Mouse (Mus musculus) T-cell, adult 2 months (primary cell): Measurements from ENCODE around the gene Ciao2a.

Experiments used
- DNase-seq: peaks from one replicate; pipeline ENCODE4 v3.0.0; 2022; ENCODE audit warnings: low spot score

The Ciao2a gene

DNA sequence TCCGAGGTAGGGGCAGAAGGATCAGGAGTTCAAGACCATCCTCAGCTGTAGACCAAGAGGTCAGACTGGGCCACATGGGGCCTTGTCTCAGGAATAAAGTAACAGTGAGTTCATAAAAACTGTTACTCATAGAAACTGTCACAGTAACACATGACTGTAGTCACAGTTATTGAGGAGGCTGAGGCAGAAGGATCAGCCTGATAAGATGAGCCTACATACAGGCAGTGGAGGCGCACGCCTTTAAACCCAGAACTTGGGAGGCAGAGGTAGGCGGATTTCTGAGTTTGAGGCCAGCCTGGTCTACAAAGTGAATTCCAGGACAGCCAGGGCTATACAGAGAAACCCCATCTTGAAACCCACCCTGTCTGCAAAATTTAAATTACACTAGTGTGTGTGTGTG is 6.3 kb upstream of the Ciao2a start:
- no peak for DNase-seq

- no peak for DNase-seq
Measured at GRCm38 (mm10) chr9:66120945-66121344, 5.5 kb upstream of the Ciao2a start.

GRCm38 (mm10) chr9:66121421-66121820 is 5.0 kb upstream of the Ciao2a start:
- DNase-seq = no peak

GRCm38 (mm10) chr9:66123648-66124047 is 2.8 kb upstream of the Ciao2a start:
- DNase-seq = no peak

GRCm38 (mm10) chr9:66124111-66124531 is 2.3 kb upstream of the Ciao2a start:
- DNase-seq = no peak

DNA sequence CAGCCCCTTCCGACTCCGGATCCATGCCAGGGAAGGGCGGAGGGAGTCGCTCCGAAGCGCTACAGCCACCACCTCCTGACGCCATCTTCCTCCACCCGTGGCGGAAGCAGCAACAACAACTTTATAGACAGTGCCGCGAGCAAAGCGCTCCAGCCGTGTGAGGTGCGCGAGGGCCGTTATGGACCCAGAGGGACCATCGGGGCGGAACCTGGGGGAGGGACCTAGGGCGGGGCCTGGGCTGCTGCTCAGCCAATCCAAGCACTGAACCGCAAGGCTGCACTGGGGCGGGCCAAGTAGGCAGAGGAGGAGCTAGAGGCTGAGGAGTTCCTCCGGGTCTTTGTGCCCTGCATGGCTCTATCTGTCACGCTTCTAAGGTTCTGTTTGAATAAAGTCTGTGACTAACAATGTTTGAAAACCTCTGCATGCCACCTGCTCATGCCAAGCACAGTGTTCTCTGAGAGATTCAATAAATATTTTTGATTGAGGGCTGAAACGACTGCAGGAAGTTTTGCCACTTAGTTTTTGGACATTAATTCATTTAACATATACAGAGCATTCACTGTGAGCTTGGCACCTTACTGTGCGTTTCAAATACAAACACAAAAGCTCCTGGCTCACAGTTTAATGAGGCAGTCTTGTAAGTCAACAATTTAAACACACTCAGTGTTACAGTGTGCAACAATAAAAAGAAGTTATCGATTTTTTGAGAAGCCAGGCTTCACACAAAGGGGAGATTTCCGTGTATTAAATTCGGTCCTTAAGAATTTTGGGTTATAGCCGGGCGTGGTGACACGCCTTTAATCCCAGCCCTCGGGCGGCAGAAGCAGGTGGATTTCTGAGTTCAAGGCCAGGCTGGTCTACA is 1.5 kb upstream of the Ciao2a start:
- peak; percentile 99 for DNase-seq

DNA sequence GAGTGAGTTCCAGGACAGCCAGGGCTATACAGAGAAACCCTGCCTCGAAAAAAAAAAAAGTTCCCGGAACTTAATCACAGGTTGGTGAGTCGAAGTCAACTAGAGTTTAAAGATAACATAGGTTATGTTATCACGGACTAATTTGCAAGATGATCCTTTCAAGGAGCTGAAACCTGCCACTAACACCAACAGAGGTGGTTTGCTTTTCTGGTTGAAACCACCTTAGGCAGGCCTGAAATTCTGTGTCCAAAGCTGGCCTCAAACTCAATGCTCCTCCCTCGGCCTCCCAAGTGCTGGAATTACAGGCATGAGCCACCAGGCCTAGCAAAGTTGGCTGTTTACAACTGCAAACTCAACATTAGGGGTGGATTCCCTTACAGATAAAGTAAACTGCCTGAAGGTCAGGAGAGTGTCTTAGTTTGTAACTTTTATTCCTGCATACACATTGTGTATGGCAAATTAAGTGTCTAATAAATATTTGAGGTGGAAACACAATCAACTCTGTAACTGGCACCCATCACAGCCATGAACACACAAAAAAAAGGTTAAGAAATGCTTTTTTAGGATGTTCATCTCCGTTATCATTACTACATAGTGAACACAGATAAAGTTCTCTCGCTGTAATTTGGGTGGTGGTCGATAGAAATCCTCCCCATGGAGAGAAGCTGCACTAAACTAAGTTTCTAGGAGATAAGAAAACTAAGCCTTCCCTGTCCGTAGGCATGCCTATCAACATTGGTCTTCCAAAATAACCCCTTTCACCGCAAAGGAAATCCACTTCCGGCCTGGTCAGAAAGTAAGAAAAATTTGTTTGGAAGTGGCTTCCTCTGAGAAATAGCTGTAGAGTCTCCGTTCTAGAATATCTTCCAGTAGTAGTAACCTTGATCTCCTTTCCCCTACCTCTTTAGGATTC is 612 bp upstream of the Ciao2a start:
- no peak for DNase-seq

DNA sequence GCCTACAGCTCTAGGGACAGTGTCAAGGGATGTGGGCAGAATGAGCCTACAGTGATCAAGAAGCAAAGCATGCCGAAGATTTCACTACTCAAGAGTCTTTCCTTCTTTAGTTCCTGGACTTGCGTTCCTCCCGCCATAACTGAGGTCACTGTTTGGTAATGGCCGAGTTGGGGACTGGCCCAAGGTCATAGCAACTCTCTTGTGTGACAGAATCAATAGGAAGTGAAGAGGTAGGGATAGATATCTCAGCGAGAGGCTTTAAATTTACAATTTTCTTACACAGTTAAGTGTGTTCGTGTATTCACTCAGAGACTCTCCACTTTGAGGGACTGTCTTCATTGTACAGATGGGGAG is 759 bp downstream of the Ciao2a start:
- DNase-seq = no peak

GRCm38 (mm10) chr9:66127884-66128283 is 1.5 kb downstream of the Ciao2a start:
- DNase-seq = no peak

GRCm38 (mm10) chr9:66131466-66131865 is 5.1 kb downstream of the Ciao2a start:
- no peak for DNase-seq

DNA sequence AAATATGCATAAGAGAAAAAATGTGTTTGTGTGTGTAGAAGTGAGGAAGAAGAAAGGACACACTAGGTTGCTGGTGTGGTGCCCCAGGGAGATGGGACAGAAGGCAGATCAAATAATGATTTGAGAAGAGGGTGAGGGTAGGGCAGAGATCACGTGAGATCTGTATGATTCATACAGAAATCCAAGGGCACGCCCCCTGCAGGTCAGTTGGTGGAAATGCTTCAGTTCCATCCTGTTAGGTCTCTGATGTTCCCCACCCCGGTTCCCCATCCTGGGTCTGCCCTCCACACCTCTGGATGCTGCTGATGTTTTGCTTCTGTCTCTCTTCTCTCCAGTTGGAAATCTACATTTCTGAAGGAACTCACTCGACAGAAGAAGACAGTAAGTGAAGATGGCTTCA is 9.6 kb downstream of the Ciao2a start:
- peak; percentile 52 for DNase-seq

DNA sequence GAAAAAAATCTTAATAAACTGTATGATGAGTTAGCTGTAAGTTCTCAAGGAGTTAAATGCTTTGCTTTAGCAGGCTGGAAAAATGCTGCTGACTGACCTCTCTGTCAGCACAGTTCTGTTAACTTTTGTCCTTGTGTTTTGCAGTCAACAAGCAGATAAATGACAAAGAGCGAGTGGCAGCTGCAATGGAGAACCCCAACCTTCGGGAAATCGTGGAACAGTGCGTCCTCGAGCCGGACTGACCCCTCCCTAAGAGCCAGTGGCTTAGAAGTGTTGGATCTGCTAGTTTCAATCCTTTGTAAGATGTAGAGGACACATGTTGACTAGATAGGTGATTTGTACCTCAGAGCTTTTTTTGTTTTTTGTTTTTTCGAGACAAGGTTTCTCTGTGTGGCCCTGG is 11.8 kb downstream of the Ciao2a start:
- DNase-seq = no peak

GRCm38 (mm10) chr9:66142265-66142664 is 15.9 kb downstream of the Ciao2a start:
- no peak for DNase-seq

DNA sequence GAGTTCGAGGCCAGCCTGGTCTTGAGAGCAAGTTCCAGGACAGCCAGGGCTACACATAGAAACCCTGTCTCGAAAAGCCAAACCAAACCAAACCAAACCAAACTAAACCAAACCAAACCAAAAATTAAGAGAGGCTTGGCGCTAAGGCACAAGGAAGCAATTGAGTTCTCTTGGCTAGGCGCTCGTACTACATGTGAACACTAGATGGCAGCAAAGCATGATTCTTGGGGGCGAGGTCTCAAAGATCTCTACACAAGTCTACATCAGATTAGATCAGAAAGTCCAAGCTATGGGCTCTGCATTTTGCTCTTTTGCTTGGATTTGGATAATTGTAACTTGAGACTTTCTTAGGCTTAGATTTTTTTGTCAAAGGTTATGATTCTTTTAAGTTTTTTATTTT is 17.8 kb downstream of the Ciao2a start:
- peak; percentile 66 for DNase-seq

- no peak for DNase-seq
Measured at GRCm38 (mm10) chr9:66146141-66146540, 19.7 kb downstream of the Ciao2a start.

GRCm38 (mm10) chr9:66152011-66152410 is 25.6 kb downstream of the Ciao2a start:
- DNase-seq = no peak

GRCm38 (mm10) chr9:66153594-66153993 is 27.2 kb downstream of the Ciao2a start:
- no peak for DNase-seq

- no peak for DNase-seq
Measured at GRCm38 (mm10) chr9:66154013-66154412, 27.6 kb downstream of the Ciao2a start.

GRCm38 (mm10) chr9:66155534-66155933 is 29.1 kb downstream of the Ciao2a start:
- no peak for DNase-seq

- peak; percentile 36 for DNase-seq
Measured at GRCm38 (mm10) chr9:66157958-66158830, 31.8 kb downstream of the Ciao2a start, which contains the start of gene Dapk2. Gene Dapk2, plus strand, starts transcription at chr9:66158223.

DNA sequence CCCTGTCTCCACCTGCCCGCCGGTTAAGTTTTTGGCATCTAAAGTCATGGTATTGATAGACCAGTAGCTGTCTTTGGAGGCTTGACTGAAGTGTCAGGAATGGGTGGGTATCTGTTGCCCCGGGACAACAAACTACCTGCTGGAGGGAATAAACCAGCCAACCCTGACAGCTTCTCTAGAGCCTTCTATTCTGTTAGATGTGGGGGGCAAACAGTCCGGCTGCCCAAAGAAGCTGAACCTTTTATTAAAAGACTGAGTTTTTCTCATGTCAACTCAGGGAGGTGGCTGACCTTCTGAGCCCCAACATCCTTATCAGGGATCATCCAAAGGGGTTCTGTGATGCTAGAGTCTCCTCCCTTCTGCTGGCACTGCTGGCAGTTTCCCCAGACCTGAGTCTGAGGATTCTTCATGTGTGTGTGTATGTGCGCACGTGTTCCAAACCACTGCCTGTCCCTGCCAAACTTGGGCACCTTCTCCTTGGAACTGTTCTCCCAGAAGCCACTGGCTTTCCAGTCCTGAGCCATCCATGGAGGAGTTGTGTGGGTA is 32.5 kb downstream of the Ciao2a start:
- no peak for DNase-seq

DNA sequence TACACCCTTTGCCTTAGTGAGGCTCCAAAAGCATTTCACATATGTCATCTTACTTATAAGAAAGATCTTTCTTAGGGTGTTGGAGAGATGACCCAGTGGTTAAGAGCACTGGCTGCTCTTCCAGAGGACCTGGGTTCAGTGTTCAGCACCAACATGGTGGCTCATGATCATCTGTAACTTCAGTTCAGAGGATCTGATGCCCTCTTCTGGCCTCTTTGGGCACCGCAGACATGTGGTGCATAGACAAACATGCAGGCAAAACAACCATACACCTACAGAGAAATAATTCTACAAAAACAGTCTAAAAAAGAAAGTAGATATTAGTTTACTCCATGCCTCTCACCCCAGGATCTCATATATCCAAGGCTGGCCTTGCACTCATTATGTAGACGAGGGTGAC is 33.7 kb downstream of the Ciao2a start:
- DNase-seq = no peak
